Mouse (Mus musculus): ENCODE results near the gene Rack1.
"Not testable (repeated sequence)": the region's sequence is repeated elsewhere in the genome, so short reads cannot be mapped to it uniquely, and the experiment has no call there.

Gene Rack1

GRCm38 (mm10) chr11:48799921-48800701, at the start of gene Rack1:
TSS of gene Rack1 (plus strand) at chr11:48800332.
- peak; percentile 88 for DNase-seq (ENCODE audit: low read depth, low spot score)

- DNase-seq (ENCODE audit: low read depth, low spot score): no peak
Observed at GRCm38 (mm10) chr11:48750428-48750827, 49.7 kb upstream of the Rack1 start.

GRCm38 (mm10) chr11:48753534-48753933, 46.6 kb upstream of the Rack1 start:
- not testable (repeated sequence) for DNase-seq (ENCODE audit: low read depth, low spot score)

DNA sequence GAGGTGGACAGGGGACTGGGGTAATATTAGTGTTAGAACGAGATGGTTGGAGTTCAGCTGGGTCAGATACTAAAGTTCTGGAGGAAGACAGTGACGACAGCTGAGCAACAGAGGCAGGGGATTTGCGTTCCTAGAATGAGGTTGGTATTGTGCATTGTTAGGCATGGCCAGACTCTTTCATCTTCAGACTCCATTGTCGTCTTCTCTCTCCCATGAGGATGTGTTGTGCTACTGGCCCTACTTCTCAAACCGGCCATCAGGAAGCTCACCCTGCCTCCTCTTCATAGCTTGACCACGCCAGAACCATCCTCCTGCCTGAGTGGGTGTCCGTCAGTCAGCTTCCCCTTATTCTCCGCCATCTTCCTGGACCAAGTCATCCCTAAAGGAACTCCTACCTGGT, 41.1 kb upstream of the Rack1 start:
- DNase-seq (ENCODE audit: low read depth, low spot score): no peak

DNA sequence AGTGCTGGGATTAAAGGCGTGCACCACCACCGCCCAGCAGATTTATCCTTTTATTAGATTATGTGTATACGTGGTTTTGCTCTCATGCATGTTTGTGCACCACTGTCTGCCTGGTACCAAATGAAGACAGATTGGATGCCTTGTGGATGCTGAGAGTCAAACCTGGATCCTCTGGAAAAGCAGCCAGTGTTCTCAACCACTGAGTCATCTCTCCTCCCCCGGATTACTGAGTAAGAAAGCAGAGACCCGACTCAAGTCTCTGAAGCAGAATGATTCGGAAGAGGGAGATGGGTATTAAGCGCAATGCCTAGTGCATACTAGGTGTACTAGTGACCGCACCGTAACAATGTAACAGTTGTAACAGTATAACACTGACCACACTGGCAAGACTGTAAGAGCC, 36.0 kb upstream of the Rack1 start:
- DNase-seq (ENCODE audit: low read depth, low spot score): no peak

- DNase-seq (ENCODE audit: low read depth, low spot score): no peak
Observed at GRCm38 (mm10) chr11:48767195-48767876, 32.8 kb upstream of the Rack1 start.

DNA sequence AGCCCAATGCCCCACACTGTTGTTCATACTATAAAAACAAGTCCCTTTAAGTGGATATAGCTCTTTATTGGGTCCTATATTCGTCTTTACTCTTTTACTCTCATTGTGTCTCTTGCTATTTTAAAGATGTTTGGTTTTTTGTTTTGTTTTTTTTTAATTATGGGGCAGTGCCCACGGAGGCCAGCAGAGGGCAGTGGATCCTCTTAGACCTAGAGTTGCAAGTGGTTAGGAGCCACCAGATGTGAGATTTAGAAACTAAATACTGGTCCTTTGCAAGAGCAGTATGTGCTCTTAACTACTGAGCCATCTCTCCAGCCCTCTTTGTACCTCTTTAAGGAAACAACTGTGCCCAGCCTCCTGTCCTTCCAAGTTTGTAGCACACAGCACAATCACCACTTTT, 28.4 kb upstream of the Rack1 start:
- DNase-seq (ENCODE audit: low read depth, low spot score): no peak

DNA sequence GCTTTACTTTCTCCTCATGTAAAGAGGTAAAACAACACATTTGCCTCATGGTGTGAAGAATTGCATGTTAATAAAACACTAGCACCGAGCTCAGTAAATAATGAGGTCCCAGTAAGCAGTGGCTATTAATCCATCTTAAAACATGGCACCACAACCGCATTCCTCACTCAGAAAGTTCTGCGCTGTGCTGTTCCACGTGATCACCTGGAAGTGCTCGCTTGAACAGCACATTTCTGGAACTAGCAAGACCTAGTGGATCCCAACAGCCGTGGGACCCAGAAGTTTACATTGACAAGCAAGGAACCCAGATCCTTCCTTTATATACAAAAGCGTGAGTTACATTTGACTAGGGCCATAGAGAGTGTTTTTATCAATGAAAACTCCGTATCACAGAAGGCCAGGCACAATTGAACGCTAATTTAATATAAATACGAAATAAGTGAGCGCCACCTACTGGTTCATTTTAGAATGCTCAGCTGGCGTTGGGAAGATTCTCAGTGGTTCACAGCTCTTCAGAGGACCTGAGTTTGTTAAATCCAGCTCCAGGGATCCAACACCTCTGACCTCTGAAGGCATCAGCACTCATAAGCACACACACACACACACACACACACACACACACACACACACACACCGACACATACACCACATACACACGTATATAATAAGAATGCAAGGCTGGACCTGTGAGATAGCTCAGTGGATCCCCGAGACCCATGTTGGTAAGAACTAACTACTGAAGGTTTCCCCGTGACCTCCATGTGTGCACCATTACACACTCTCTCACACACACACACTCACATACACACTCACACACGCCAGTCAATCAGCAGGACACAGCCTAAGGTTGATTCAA, 25.5 kb upstream of the Rack1 start:
- peak; percentile 6 for DNase-seq (ENCODE audit: low read depth, low spot score)

DNA sequence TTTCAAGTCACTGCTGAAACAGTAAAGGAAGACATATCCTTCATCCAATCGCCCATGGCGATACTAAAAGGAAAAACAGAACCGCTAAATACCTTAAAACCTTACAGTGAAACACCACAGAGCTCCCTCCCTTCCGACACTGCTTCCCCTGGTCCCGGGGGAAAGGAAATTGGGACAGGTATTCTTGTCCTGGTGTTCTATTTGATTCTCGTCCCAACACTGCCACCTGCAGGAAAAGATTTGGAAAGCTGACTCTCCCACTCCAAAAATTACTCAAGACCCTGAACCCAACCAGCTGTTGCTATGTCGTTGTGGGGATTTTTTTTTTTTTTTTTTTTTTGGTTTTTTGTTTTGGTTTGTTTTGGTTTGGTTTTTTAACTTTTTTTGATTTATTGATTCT, 24.6 kb upstream of the Rack1 start:
- DNase-seq (ENCODE audit: low read depth, low spot score): peak; percentile 66

DNA sequence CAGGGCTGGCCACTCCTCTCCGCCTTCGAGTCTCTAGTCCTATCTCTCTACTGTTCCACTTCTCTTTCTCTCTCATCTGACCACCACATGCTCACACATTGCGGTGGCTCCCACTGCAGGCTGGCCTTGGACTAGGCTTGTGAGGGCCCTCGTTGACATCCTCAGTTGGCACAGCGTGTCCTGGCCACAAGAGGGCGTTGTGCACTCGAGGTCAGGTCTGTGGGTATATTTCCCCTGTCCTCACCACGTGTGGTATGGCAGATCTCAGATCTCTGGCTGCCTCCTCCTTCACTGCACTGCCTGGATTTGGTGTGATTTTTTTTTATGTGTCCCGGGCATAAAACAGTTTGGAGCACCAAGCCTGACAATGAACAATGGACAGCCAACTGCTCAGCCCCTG, 23.5 kb upstream of the Rack1 start:
- no peak for DNase-seq (ENCODE audit: low read depth, low spot score)

DNA sequence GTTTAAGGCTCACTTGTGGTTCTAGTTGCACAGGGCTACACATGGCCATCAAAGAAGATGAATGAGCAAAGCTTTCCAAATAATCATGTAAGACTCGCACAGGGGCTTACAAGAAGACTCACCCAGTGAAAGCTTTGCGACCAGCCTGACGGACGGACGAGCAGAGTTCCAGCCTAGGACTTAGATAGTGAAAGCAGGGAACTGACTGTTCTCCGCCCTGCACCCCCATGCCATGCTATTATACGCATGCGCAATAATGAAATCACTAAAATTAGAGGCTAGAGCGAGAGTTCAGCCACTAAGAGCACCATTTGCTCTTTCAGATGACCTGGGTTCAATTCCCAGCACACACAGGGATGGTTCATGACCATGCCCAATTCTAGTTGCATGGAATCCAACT, 22.8 kb upstream of the Rack1 start:
- DNase-seq (ENCODE audit: low read depth, low spot score): no peak

- no peak for DNase-seq (ENCODE audit: low read depth, low spot score)
Observed at GRCm38 (mm10) chr11:48779450-48779849, 20.7 kb upstream of the Rack1 start.

GRCm38 (mm10) chr11:48782243-48782642, 17.9 kb upstream of the Rack1 start:
- no peak for DNase-seq (ENCODE audit: low read depth, low spot score)

GRCm38 (mm10) chr11:48787455-48788211, 12.5 kb upstream of the Rack1 start:
- peak; percentile 12 for DNase-seq (ENCODE audit: low read depth, low spot score)

- DNase-seq (ENCODE audit: low read depth, low spot score): peak; percentile 64
Observed at GRCm38 (mm10) chr11:48788311-48789089, 11.6 kb upstream of the Rack1 start.

GRCm38 (mm10) chr11:48789215-48789614, 10.9 kb upstream of the Rack1 start:
- no peak for DNase-seq (ENCODE audit: low read depth, low spot score)

DNA sequence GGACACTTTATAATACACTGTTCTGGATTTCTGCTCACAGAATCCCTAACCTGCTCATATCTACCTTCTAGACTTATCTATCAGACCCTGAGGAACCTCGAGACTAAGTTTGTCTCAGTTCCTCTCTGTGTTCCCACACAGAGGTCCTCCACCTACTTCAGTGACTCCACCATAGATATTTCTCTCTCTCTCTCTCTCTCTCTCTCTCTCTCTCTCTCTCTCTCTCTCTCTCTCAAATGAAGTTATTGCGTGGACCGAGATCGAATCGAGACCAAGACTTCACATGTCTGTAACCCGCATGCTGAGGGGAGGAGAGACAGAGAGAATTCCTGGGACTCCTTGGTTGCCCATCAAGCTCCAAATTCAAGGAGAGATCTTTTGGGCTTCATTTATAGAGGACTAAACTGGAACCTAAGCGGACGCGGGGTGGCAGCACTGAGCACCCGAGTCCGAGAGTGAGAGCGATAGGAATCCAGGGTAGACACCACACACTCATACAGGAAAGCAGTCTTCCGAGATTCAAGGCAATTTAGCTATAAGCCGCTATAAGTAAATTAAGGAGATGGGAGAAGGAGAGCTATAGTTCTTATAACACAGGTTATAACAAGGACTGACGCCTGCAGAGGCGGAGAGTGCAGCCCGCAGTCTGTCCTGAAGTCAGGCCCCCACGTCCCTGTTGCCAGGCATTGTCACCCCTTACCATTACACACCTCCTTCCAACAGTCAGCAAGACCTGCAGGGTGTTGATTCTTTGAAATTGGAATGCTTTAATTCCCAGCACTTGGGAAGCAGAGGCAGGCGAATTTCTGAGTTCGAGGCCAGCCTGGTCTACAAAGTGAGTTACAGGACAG, 9.9 kb upstream of the Rack1 start:
- peak; percentile 39 for DNase-seq (ENCODE audit: low read depth, low spot score)

- DNase-seq (ENCODE audit: low read depth, low spot score): no peak
Observed at GRCm38 (mm10) chr11:48790946-48791345, 9.2 kb upstream of the Rack1 start.

GRCm38 (mm10) chr11:48791894-48792293, 8.2 kb upstream of the Rack1 start:
- DNase-seq (ENCODE audit: low read depth, low spot score): not testable (repeated sequence)

GRCm38 (mm10) chr11:48793184-48793583, 6.9 kb upstream of the Rack1 start:
- no peak for DNase-seq (ENCODE audit: low read depth, low spot score)
